Mouse (Mus musculus): ENCODE data around the gene Amotl2. TPM values are rescaled to one million over a fixed set of nuclear protein-coding genes. Genes with fewer than 3 reads are reported as not detected.

Gene Amotl2
- polyA plus RNA-seq, 1 experiment: 67.2 TPM

- Histone ChIP-seq H3K36me3 (ENCODE audit: control insufficient read depth, insufficient read depth) (no peaks in the 10 kb centered on the region), H3K27me3 (ENCODE audit: control insufficient read depth, insufficient read depth, insufficient read length) (no peaks in the 10 kb centered on the region), H3K4me3 (no peak overlapping the region), H3K4me2 (ENCODE audit: low read depth) (no peak overlapping the region), H3ac (ENCODE audit: control insufficient read depth, insufficient read length) (no peak overlapping the region), H3K79me2 (ENCODE audit: control insufficient read depth, insufficient read depth) (no peaks in the 10 kb centered on the region)
- no peak for TF ChIP-seq POLR2AphosphoS2 (IDR thresholded peaks at IDR 0.05; ENCODE audit: insufficient read length, low read depth)
- TF ChIP-seq SRF (IDR thresholded peaks at IDR 0.05; ENCODE audit: control insufficient read depth, insufficient read length, low read depth): no peak
- TF ChIP-seq MYOG (IDR thresholded peaks at IDR 0.05; ENCODE audit: control insufficient read depth in 1 of 3, insufficient read depth in 1 of 3, insufficient read length in 2 of 3, low read depth in 2 of 3): no peak
- TF ChIP-seq MYOD1 (IDR thresholded peaks at IDR 0.05; ENCODE audit: control insufficient read depth in 1 of 3, insufficient read length in 2 of 3, low read depth in 2 of 3): no peak
- TF ChIP-seq TCF12 (IDR thresholded peaks at IDR 0.05; ENCODE audit: insufficient read depth, poor library complexity, severe bottlenecking): no peak
- no peak for TF ChIP-seq REST (IDR thresholded peaks at IDR 0.05; ENCODE audit: insufficient read depth, insufficient read length)
- no peak for TF ChIP-seq MAX (IDR thresholded peaks at IDR 0.05; ENCODE audit: low read depth)
- no peak for TF ChIP-seq CEBPB (IDR thresholded peaks at IDR 0.05; ENCODE audit: insufficient read depth, poor library complexity, severe bottlenecking)
- TF ChIP-seq POLR2A (IDR thresholded peaks at IDR 0.05; ENCODE audit: insufficient read length, low read depth): no peak
- TF ChIP-seq USF1 (IDR thresholded peaks at IDR 0.05; ENCODE audit: low read depth): no peak
- no peak for TF ChIP-seq TCF3 (IDR thresholded peaks at IDR 0.05; ENCODE audit: insufficient read length, low read depth)
- no peak for TF ChIP-seq E2F4 (IDR thresholded peaks at IDR 0.05; ENCODE audit: insufficient read depth)
Observed at GRCm38 (mm10) chr9:102755591-102756270, 39.3 kb downstream of the Amotl2 start.

DNA sequence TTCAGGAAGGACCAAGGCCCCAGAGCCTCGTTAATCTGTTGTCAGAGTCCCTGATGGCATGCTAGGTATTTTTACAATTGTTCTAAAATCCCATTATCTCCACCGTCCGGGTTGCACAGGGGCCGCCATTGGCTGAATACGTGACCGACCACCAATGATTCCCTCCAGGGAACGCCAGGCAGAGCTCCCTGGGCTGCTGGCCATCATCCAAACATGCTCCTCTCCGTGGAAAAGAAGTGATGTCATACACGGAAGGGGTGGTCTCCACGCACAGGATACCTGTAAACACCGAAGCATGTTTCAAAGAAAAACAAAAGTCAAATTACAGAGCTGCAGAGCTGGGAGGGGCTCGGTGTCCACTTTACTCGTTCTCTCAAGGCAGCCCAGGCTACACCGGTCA is 39.9 kb downstream of the Amotl2 start:
- H3K27me3 ChIP-seq (ENCODE audit: control insufficient read depth, insufficient read depth, insufficient read length): no peaks in the 10 kb centered on the region
- no peak overlapping the region for H3ac ChIP-seq (ENCODE audit: control insufficient read depth, insufficient read length)
- TF ChIP-seq SRF (IDR thresholded peaks at IDR 0.05; ENCODE audit: control insufficient read depth, insufficient read length, low read depth) (no peak), MYOD1 (IDR thresholded peaks at IDR 0.05; ENCODE audit: control insufficient read depth in 1 of 3, insufficient read length in 2 of 3, low read depth in 2 of 3) (no peak), E2F4 (IDR thresholded peaks at IDR 0.05; ENCODE audit: insufficient read depth) (no peak), MAX (IDR thresholded peaks at IDR 0.05; ENCODE audit: low read depth) (no peak), TCF12 (IDR thresholded peaks at IDR 0.05; ENCODE audit: insufficient read depth, poor library complexity, severe bottlenecking) (no peak)
- no peaks in the 10 kb centered on the region for H3K36me3 ChIP-seq (ENCODE audit: control insufficient read depth, insufficient read depth)
- H3K4me2 ChIP-seq (ENCODE audit: low read depth): no peak overlapping the region
- no peaks in the 10 kb centered on the region for H3K79me2 ChIP-seq (ENCODE audit: control insufficient read depth, insufficient read depth)
- H3K4me3 ChIP-seq: no peak overlapping the region

DNA sequence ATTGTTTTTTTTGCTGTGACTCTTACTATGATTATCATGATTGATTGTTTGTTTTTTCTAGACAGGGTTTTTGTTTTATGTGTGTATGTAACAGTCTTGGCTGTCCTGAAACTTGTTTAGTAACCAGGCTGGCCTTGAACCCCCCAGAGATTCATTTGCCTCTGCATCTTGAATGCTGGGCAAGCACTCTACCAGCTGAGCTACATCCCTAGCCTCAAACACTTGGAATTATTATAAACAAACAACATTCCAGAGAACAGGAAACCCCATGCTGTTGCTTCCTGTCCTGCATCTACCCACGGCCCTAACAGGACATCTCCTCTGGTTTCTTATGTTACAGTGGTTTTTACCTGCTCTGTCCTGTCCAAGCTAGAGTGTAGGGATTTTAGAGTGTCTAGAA is 42.4 kb downstream of the Amotl2 start:
- no peak overlapping the region for H3ac ChIP-seq (ENCODE audit: control insufficient read depth, insufficient read length)
- H3K36me3 ChIP-seq (ENCODE audit: control insufficient read depth, insufficient read depth): no peaks in the 10 kb centered on the region
- no peak for TF ChIP-seq USF1 (IDR thresholded peaks at IDR 0.05; ENCODE audit: low read depth)
- TF ChIP-seq E2F4 (IDR thresholded peaks at IDR 0.05; ENCODE audit: insufficient read depth): no peak
- TF ChIP-seq POLR2A (IDR thresholded peaks at IDR 0.05; ENCODE audit: insufficient read length, low read depth): no peak
- no peak for TF ChIP-seq MYOG (IDR thresholded peaks at IDR 0.05; ENCODE audit: control insufficient read depth in 1 of 3, insufficient read depth in 1 of 3, insufficient read length in 2 of 3, low read depth in 2 of 3)
- no peak for TF ChIP-seq SRF (IDR thresholded peaks at IDR 0.05; ENCODE audit: control insufficient read depth, insufficient read length, low read depth)
- TF ChIP-seq MYOD1 (IDR thresholded peaks at IDR 0.05; ENCODE audit: control insufficient read depth in 1 of 3, insufficient read length in 2 of 3, low read depth in 2 of 3): no peak
- no peak overlapping the region for H3K4me3 ChIP-seq
- H3K4me2 ChIP-seq (ENCODE audit: low read depth): no peak overlapping the region
- no peaks in the 10 kb centered on the region for H3K79me2 ChIP-seq (ENCODE audit: control insufficient read depth, insufficient read depth)
- H3K27me3 ChIP-seq (ENCODE audit: control insufficient read depth, insufficient read depth, insufficient read length): no peaks in the 10 kb centered on the region

GRCm38 (mm10) chr9:102759581-102760001 is 43.1 kb downstream of the Amotl2 start:
- Histone ChIP-seq H3ac (ENCODE audit: control insufficient read depth, insufficient read length) (no peak overlapping the region), H3K36me3 (ENCODE audit: control insufficient read depth, insufficient read depth) (no peaks in the 10 kb centered on the region), H3K4me3 (no peak overlapping the region), H3K4me2 (ENCODE audit: low read depth) (no peak overlapping the region), H3K27me3 (ENCODE audit: control insufficient read depth, insufficient read depth, insufficient read length) (no peaks in the 10 kb centered on the region), H3K79me2 (ENCODE audit: control insufficient read depth, insufficient read depth) (no peaks in the 10 kb centered on the region)
- TF ChIP-seq MYOG (IDR thresholded peaks at IDR 0.05; ENCODE audit: control insufficient read depth in 1 of 3, insufficient read depth in 1 of 3, insufficient read length in 2 of 3, low read depth in 2 of 3): peak in 1 of 3 experiments; percentile 42
- no peak for TF ChIP-seq USF1 (IDR thresholded peaks at IDR 0.05; ENCODE audit: low read depth)

- Histone ChIP-seq H3K27me3 (ENCODE audit: control insufficient read depth, insufficient read depth, insufficient read length) (no peaks in the 10 kb centered on the region), H3K36me3 (ENCODE audit: control insufficient read depth, insufficient read depth) (no peaks in the 10 kb centered on the region), H3K4me2 (ENCODE audit: low read depth) (no peak overlapping the region), H3ac (ENCODE audit: control insufficient read depth, insufficient read length) (no peak overlapping the region), H3K4me3 (no peak overlapping the region), H3K79me2 (ENCODE audit: control insufficient read depth, insufficient read depth) (no peaks in the 10 kb centered on the region)
- TF ChIP-seq SRF (IDR thresholded peaks at IDR 0.05; ENCODE audit: control insufficient read depth, insufficient read length, low read depth): no peak
- no peak for TF ChIP-seq POLR2AphosphoS2 (IDR thresholded peaks at IDR 0.05; ENCODE audit: insufficient read length, low read depth)
- TF ChIP-seq E2F4 (IDR thresholded peaks at IDR 0.05; ENCODE audit: insufficient read depth): no peak
- no peak for TF ChIP-seq MYOG (IDR thresholded peaks at IDR 0.05; ENCODE audit: control insufficient read depth in 1 of 3, insufficient read depth in 1 of 3, insufficient read length in 2 of 3, low read depth in 2 of 3)
- no peak for TF ChIP-seq REST (IDR thresholded peaks at IDR 0.05; ENCODE audit: insufficient read depth, insufficient read length)
- TF ChIP-seq TCF12 (IDR thresholded peaks at IDR 0.05; ENCODE audit: insufficient read depth, poor library complexity, severe bottlenecking): no peak
- no peak for TF ChIP-seq POLR2A (IDR thresholded peaks at IDR 0.05; ENCODE audit: insufficient read length, low read depth)
- no peak for TF ChIP-seq CEBPB (IDR thresholded peaks at IDR 0.05; ENCODE audit: insufficient read depth, poor library complexity, severe bottlenecking)
- TF ChIP-seq USF1 (IDR thresholded peaks at IDR 0.05; ENCODE audit: low read depth): no peak
- no peak for TF ChIP-seq TCF3 (IDR thresholded peaks at IDR 0.05; ENCODE audit: insufficient read length, low read depth)
- TF ChIP-seq MYOD1 (IDR thresholded peaks at IDR 0.05; ENCODE audit: control insufficient read depth in 1 of 3, insufficient read length in 2 of 3, low read depth in 2 of 3): no peak
Observed at GRCm38 (mm10) chr9:102761599-102761998, 45.1 kb downstream of the Amotl2 start.

All from myocyte (in vitro differentiated cells).